Mouse (Mus musculus) testis, postnatal 10 days (tissue): Measurements from ENCODE around the gene Fbxo41.

Experiments used
- DNase-seq: peaks from one replicate; pipeline ENCODE4 v3.0.0; 2021; ENCODE audit warnings: low spot score

Gene Fbxo41

GRCm38 (mm10) chr6:85502911-85503250 is at the start of gene Fbxo41:
TSS of gene Fbxo41 (minus strand) at chr6:85502994.
- DNase-seq, result peak; percentile 53

DNA sequence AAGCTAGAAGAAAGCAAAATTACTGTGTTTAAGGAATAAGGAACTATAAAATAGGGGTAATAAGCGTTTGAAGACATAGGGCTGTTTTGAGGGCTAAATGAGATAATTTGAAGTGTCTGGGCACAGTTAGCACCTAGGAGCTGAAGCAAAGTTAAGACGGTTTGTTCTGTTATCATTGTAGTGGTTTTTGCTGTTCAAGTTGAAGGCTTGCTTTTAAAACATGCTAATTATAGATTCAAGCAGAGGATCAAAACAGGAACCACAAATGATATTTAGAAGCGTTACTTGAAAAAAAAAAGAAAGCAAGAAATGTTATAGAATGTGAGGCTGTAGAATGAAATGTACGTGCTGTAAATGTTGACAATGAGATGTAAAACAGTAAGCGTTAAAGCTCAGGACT is 44.8 kb upstream of the Fbxo41 start:
- DNase-seq, result no peak

- no peak for DNase-seq
Observed at GRCm38 (mm10) chr6:85544251-85544881, 41.6 kb upstream of the Fbxo41 start.

- no peak for DNase-seq
Observed at GRCm38 (mm10) chr6:85543351-85544175, 40.8 kb upstream of the Fbxo41 start.

GRCm38 (mm10) chr6:85522825-85523224 is 20.0 kb upstream of the Fbxo41 start:
- DNase-seq, result no peak

GRCm38 (mm10) chr6:85522026-85522425 is 19.2 kb upstream of the Fbxo41 start:
- no peak for DNase-seq

DNA sequence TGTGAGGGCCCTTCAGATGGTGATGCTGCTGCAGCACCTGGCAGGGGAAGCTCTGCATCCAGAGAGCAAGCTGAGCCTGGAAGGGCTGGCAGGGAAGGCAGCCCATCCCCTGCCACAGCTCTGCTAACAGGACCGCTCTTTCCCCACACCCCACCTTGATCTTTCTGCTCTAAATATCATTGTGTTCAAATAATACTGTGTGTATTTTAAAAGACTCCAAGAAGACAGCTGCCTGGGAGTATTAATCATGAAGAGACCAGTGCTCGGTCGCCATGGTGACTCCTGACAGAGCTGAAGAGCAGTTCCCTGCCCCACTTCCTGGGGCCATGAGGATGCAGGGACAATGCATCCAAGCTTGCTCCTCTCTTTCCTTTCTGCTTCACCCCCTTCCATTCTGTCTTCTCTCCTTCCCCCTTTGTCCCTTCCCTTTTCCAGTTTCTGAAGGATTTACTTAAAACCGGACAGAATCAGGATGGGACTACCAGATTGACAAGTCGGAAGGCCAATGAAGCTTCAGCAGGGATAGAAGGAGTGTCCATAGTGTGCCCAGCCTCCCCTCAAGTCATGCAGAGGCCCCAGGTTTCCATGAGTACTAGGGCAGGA is 15.4 kb upstream of the Fbxo41 start:
- DNase-seq, result no peak

DNA sequence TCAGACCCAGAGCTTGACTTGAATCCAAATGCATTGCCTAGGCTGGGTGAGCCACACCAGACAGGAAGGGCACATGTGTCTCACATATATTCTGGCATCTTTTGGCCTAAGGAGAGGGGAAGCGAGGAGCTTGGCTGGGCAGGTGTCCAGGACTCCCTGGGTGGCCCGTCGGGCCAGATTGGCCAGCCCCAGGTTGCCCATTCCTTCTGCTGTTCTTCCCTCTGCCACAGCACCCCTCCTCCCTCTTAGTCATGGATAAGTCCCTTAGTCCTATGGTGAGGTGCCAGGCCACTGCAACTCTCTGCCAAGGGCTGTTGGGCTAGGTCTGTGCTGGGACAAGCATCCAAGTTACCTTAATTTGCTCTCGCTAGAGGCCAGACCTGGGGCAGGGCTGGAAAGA is 13.1 kb upstream of the Fbxo41 start:
- DNase-seq, result no peak

GRCm38 (mm10) chr6:85513531-85513910 is 10.7 kb upstream of the Fbxo41 start, which contains the start of gene Egr4:
TSS of gene Egr4 (minus strand) at chr6:85513589.
- DNase-seq, result peak; percentile 57

DNA sequence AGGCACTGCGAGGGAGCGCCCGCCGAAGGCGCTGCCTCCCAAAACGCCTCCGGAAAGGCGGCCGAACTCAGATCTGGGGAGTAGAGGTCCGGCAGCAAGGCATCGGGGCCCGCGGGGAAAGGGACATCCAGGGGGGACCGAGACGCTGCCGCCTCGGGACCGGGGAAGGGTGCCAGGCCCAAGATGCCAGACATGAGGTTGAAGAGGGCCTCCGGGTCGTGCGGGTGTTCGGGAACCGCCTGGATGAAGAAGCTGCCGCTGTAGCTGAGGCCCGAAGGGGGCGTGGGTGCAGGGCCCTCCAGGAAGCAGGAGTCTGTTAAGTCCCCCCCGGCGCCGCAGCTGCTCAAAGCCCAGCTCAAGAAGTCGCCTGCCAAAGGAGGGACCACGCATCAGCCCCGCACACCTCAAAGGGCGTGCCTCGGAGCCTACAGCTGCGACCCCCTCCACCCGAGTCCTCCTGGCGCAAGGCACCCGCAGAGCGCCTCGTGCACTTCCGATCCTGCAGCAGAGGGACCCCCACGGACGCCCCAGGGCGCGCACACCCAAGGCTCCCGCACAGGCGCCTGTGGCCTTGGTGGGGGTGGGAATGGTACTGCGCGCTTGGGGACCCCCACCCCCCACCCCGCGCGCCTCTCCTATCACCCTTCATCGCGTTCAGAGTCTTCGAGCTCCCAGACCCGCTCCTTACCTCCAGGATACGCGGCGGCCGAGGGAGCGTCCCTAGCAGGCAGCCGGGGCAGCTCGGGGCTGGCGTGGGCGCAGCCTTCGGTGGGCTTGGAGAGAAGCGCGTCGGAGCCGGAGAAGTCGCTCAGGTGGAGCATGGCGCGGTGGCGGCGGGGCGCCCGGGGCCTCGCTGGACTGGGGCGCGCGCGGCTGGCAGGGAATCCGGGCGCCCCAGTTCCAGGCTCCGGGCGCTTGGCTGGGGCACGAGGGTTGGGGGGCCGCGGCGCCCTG is 10.1 kb upstream of the Fbxo41 start:
- no peak for DNase-seq

- DNase-seq, result no peak
Observed at GRCm38 (mm10) chr6:85512056-85512440, 9.3 kb upstream of the Fbxo41 start.

GRCm38 (mm10) chr6:85511286-85512055 is 8.7 kb upstream of the Fbxo41 start:
- peak; percentile 80 for DNase-seq

DNA sequence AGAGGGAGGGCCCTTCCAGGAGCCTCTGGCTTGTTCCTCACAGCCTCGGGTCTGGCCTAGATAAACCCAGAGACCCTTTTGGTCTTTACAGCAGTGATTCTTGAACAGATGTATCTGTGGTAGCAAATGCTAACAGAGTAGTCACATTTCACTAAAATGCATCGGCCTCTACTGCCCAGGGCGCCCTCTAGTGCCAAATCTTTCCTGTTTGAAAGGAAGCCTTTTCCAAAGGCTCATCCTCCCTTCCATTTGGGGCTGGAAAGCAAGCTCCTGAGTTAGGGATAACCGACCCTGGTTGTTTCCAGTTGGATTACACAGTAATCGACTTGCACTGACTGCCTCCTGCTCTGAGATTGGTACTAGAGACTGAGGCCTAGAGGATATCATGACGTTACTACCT is 7.7 kb upstream of the Fbxo41 start:
- DNase-seq, result peak; percentile 72

- DNase-seq, result no peak
Observed at GRCm38 (mm10) chr6:85508602-85509001, 5.8 kb upstream of the Fbxo41 start.

DNA sequence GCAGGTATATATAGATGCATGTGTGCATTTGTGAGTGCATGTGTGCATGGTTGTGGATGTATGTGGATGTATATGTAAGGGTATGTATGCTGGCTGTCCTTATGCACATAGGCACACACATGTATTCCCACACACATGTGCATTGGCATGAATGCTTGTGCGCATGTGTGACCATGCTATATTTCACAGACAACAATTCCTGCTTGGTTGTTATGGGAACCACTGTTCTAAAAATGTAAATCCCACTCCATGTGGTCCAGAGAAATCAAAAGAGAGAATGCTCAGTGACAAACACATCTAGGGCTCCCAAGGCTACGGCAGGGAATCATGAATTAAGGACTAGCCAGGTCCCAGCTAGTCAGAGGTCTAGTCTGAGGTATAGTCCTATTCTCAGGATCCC is 2.1 kb upstream of the Fbxo41 start:
- DNase-seq, result no peak

GRCm38 (mm10) chr6:85502103-85502910 is 487 bp downstream of the Fbxo41 start:
- no peak for DNase-seq

- no peak for DNase-seq
Observed at GRCm38 (mm10) chr6:85501571-85502102, 1.2 kb downstream of the Fbxo41 start.

GRCm38 (mm10) chr6:85500416-85500815 is 2.4 kb downstream of the Fbxo41 start:
- DNase-seq, result no peak

GRCm38 (mm10) chr6:85498147-85498546 is 4.6 kb downstream of the Fbxo41 start:
- peak; percentile 56 for DNase-seq

DNA sequence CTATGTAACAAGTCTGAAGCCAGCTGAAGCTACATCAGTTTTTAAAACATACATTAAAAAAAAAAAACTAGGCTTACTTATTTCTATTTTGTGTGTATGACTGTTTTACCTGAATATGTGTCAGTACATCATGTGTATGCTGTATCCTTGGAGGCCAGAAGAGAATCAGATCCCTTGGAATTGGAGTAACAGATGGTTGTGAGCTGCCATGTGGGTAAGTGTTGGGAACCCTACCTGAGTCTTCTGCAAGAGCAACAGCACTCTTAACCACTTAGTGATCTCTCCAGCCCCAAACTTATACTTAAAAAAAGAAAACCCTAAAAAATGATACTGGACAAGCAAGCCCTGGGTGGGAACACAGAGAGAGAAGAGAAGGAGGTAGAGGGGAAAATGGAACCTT is 5.8 kb downstream of the Fbxo41 start:
- no peak for DNase-seq
